Mouse (Mus musculus): ENCODE results near the gene Rrbp1. TPM values are rescaled to one million over a fixed set of nuclear protein-coding genes. Genes with fewer than 3 reads are reported as not detected.

Gene Rrbp1
- total RNA-seq (2021) = 10 to 100 TPM; 65.1 to 71.8 TPM

- intact Hi-C loops (cut with DNase I) = loop anchor here (10.0 kb wide), 1 partner anchor 154 kb away; no protein-coding TSS in a partner anchor
- DNase-seq (ENCODE audit: low spot score in 2 of 2) = peak; percentile 99
Observed at GRCm38 (mm10) chr2:144011080-144011551, at the start of gene Rrbp1. Gene Rrbp1, minus strand, starts transcription at chr2:144011263.

GRCm38 (mm10) chr2:144057735-144058134 is 46.7 kb upstream of the Rrbp1 start:
- no peak for DNase-seq (ENCODE audit: low spot score in 2 of 2)
- intact Hi-C loops (cut with DNase I) = no loop called here

- intact Hi-C loops (cut with DNase I) = loop anchor here (5.0 kb wide), 1 partner anchor 70 kb away; no protein-coding TSS in a partner anchor
- peak; percentile 23 for DNase-seq (ENCODE audit: low spot score in 2 of 2)
Observed at GRCm38 (mm10) chr2:144052410-144053065, 41.5 kb upstream of the Rrbp1 start.

- intact Hi-C loops (cut with DNase I) = loop anchor here (5.0 kb wide), 1 partner anchor 71 kb away; no protein-coding TSS in a partner anchor
- no peak for DNase-seq (ENCODE audit: low spot score in 2 of 2)
Observed at GRCm38 (mm10) chr2:144050861-144051260, 39.8 kb upstream of the Rrbp1 start.

- no peak for DNase-seq (ENCODE audit: low spot score in 2 of 2)
- intact Hi-C loops (cut with DNase I) = loop anchor here (5.0 kb wide), 1 partner anchor 72 kb away; no protein-coding TSS in a partner anchor
Observed at GRCm38 (mm10) chr2:144050146-144050680, 39.1 kb upstream of the Rrbp1 start.

GRCm38 (mm10) chr2:144046916-144047315 is 35.9 kb upstream of the Rrbp1 start:
- intact Hi-C loops (cut with DNase I) = loop anchor here (10.0 kb wide), 1 partner anchor 118 kb away; no protein-coding TSS in a partner anchor

GRCm38 (mm10) chr2:144045756-144046560 is 34.9 kb upstream of the Rrbp1 start:
- peak; percentile 34 to 49 for DNase-seq (ENCODE audit: low spot score in 2 of 2)
- intact Hi-C loops (cut with DNase I) = loop anchor here (10.0 kb wide), 1 partner anchor 119 kb away; no protein-coding TSS in a partner anchor

More at GRCm38 (mm10) chr2:144046916-144047315, 35.9 kb upstream of the Rrbp1 start:
- DNase-seq (ENCODE audit: low spot score in 2 of 2) = no peak

GRCm38 (mm10) chr2:144044726-144045125 is 33.7 kb upstream of the Rrbp1 start:
- peak; percentile 78 to 80 for DNase-seq (ENCODE audit: low spot score in 2 of 2)
- intact Hi-C loops (cut with DNase I) = loop anchor here (1.0 to 10.0 kb wide), 2 partner anchors 62 to 120 kb away; no protein-coding TSS in a partner anchor

GRCm38 (mm10) chr2:144032664-144033063 is 21.6 kb upstream of the Rrbp1 start, which contains the start of gene Banf2:
Gene Banf2, plus strand, starts transcription at chr2:144033059.
- no peak for DNase-seq (ENCODE audit: low spot score in 2 of 2)
- intact Hi-C loops (cut with DNase I) = no loop called here

- intact Hi-C loops (cut with DNase I) = no loop called here
- no peak for DNase-seq (ENCODE audit: low spot score in 2 of 2)
Observed at GRCm38 (mm10) chr2:144030791-144031190, 19.7 kb upstream of the Rrbp1 start.

- intact Hi-C loops (cut with DNase I) = no loop called here
- no peak for DNase-seq (ENCODE audit: low spot score in 2 of 2)
Observed at GRCm38 (mm10) chr2:144026456-144026855, 15.4 kb upstream of the Rrbp1 start.

GRCm38 (mm10) chr2:144025361-144025760 is 14.3 kb upstream of the Rrbp1 start:
- intact Hi-C loops (cut with DNase I) = no loop called here
- DNase-seq (ENCODE audit: low spot score in 2 of 2) = no peak

- no peak for DNase-seq (ENCODE audit: low spot score in 2 of 2)
- intact Hi-C loops (cut with DNase I) = no loop called here
Observed at GRCm38 (mm10) chr2:144022441-144022840, 11.4 kb upstream of the Rrbp1 start.

GRCm38 (mm10) chr2:144019971-144020370 is 8.9 kb upstream of the Rrbp1 start:
- intact Hi-C loops (cut with DNase I) = loop anchor here (10.0 kb wide), 1 partner anchor 145 kb away; no protein-coding TSS in a partner anchor
- no peak for DNase-seq (ENCODE audit: low spot score in 2 of 2)

GRCm38 (mm10) chr2:144015861-144016260 is 4.8 kb upstream of the Rrbp1 start:
- no peak for DNase-seq (ENCODE audit: low spot score in 2 of 2)
- intact Hi-C loops (cut with DNase I) = loop anchor here (10.0 kb wide), 1 partner anchor 149 kb away; no protein-coding TSS in a partner anchor

GRCm38 (mm10) chr2:144014481-144014880 is 3.4 kb upstream of the Rrbp1 start:
- intact Hi-C loops (cut with DNase I) = loop anchor here (10.0 kb wide), 1 partner anchor 150 kb away; no protein-coding TSS in a partner anchor
- DNase-seq (ENCODE audit: low spot score in 2 of 2) = no peak

GRCm38 (mm10) chr2:144014051-144014450 is 3.0 kb upstream of the Rrbp1 start:
- DNase-seq (ENCODE audit: low spot score in 2 of 2) = no peak
- intact Hi-C loops (cut with DNase I) = loop anchor here (10.0 kb wide), 1 partner anchor 151 kb away; no protein-coding TSS in a partner anchor

GRCm38 (mm10) chr2:144010282-144011044 is 600 bp downstream of the Rrbp1 start:
- intact Hi-C loops (cut with DNase I) = loop anchor here (10.0 kb wide), 1 partner anchor 154 kb away; no protein-coding TSS in a partner anchor
- peak; percentile 63 to 64 for DNase-seq (ENCODE audit: low spot score in 2 of 2)

Measured in left cerebral cortex, postnatal 36 days (tissue).